7 mouse cellular contexts compared by ENCODE assay signal in genomic region chr19:8786008-8786781, GRCm38 (mm10). TPM values are rescaled to one million over a fixed set of nuclear protein-coding genes. Genes with fewer than 3 reads are reported as not detected.
DNase-seq lines count a peak whose midpoint lies in the region; ATAC-seq lines count a peak whose summit lies in the region.

Gene Taf6l (minus strand): TSS chr19:8786417.

- H3K9me3 ChIP-seq in intestine, embryonic 16.5 days (ENCODE audit: control insufficient read depth, low read length), result no peaks in the 10 kb centered on the region
- H3K9me3 ChIP-seq in midbrain, embryonic 11.5 days (ENCODE audit: control insufficient read depth, low read length), result no peaks in the 10 kb centered on the region

- peaks cover 3% of the 10 kb centered on the region; the same call in 1 of the 2 replicates for H3K4me1 ChIP-seq in intestine, embryonic 16.5 days (ENCODE audit: control insufficient read depth, insufficient read depth, low read length)
- 0 out of 2 replicates have a peak, but pooled peaks cover 4% of the 10 kb centered on the region for H3K4me1 ChIP-seq in midbrain, embryonic 11.5 days (ENCODE audit: control insufficient read depth, insufficient read depth, low read length)

- peak within 1 kb of the TSS; percentile 80 for H3K9ac ChIP-seq in intestine, embryonic 16.5 days (ENCODE audit: low read depth, low read length)
- H3K9ac ChIP-seq in midbrain, embryonic 11.5 days (ENCODE audit: low read length), result peak within 1 kb of the TSS; percentile 73

- peaks cover 11% of the 10 kb centered on the region; the same call in 1 of the 2 replicates for H3K36me3 ChIP-seq in intestine, embryonic 16.5 days (ENCODE audit: control insufficient read depth, insufficient read depth, low read length)
- peaks cover 17% of the 10 kb centered on the region; the same call in 1 of the 2 replicates for H3K36me3 ChIP-seq in midbrain, embryonic 11.5 days (ENCODE audit: control insufficient read depth, insufficient read depth, low read length)

- DNase-seq in adrenal gland, adult 8-10 months, result peak; percentile 92
- peak; percentile 90 for DNase-seq in embryo, embryonic 9.5 days (ENCODE audit: extremely low spot score)
- DNase-seq in gastrocnemius, postnatal 4 days (ENCODE audit: low spot score in 2 of 2), result peak; percentile 54 to 86
- DNase-seq in left cerebral cortex, postnatal 36 days (ENCODE audit: low spot score in 2 of 2), result peak; percentile 89 to 90
- peak; percentile 97 for DNase-seq in midbrain, embryonic 11.5 days (ENCODE audit: low spot score, missing footprints)
- peak; percentile 95 for DNase-seq in skeletal muscle tissue, adult 2 months (ENCODE audit: low read depth, low spot score)

- intact Hi-C loops in left cerebral cortex, postnatal 36 days (cut with DNase I), result no loop called here

- H3K4me3 ChIP-seq in intestine, embryonic 16.5 days (ENCODE audit: low read length), result peak within 1 kb of the TSS; percentile 77
- H3K4me3 ChIP-seq in midbrain, embryonic 11.5 days (ENCODE audit: low read depth, low read length), result peak within 1 kb of the TSS; percentile 78

- no peaks in the 10 kb centered on the region for H3K27me3 ChIP-seq in intestine, embryonic 16.5 days (replicated peaks; ENCODE audit: control insufficient read depth, insufficient read depth, low read length)
- no peaks in the 10 kb centered on the region for H3K27me3 ChIP-seq in midbrain, embryonic 11.5 days (ENCODE audit: control insufficient read depth, insufficient read depth, low read length)

- peak; percentile 99 for ATAC-seq in intestine, embryonic 16.5 days
- peak; percentile 99 for ATAC-seq in midbrain, embryonic 11.5 days (ENCODE audit: low FRiP score)

- WGBS in intestine, embryonic 16.5 days, result under 1% methylated on average over 32 of the region's 32 CpGs
- WGBS in midbrain, embryonic 11.5 days, result under 1% methylated on average over 32 of the region's 32 CpGs

- H3K4me2 ChIP-seq in intestine, embryonic 16.5 days (ENCODE audit: low read depth, low read length), result peak within 1 kb of the TSS; percentile 66
- H3K4me2 ChIP-seq in midbrain, embryonic 11.5 days, result peak within 1 kb of the TSS; percentile 68

- peak within 1 kb of the TSS; percentile 87 for H3K27ac ChIP-seq in intestine, embryonic 16.5 days (ENCODE audit: low read length)
- peak within 1 kb of the TSS; percentile 51; the same call in 1 of the 2 replicates for H3K27ac ChIP-seq in midbrain, embryonic 11.5 days (ENCODE audit: low read depth, low read length)

RNA-seq across cellular contexts. Expression of gene Taf6l, which starts in this region (rescaled TPM):
- total RNA-seq in adrenal gland, adult 8-10 months (2022), result 10 to 100 TPM; 16.6 to 26.8 (median 21.0) TPM
- 10 to 100 TPM; 15.5 to 16.9 TPM for total RNA-seq in gastrocnemius, postnatal 4 days (2021)
- polyA plus RNA-seq in intestine, embryonic 16.5 days (2015; fragmentation: Nextera tagmentation; extraction: Ambion mirVana), result 24.0 and 25.0 TPM in 2 replicates
- total RNA-seq in left cerebral cortex, postnatal 36 days (2021), result 10 to 100 TPM; 12.5 to 14.4 TPM
- polyA plus RNA-seq in midbrain, embryonic 11.5 days (2014; fragmentation: Nextera tagmentation; extraction: Ambion mirVana), result 15.4 and 19.6 TPM in 2 replicates

Comparison
In these comparisons a context has a peak if more than half of its experiments do, and no peak if none do; other contexts are left out.
1. Peak in every context shown above with its lines: DNase-seq, ATAC-seq, H3K4me3 ChIP-seq and H3K27ac ChIP-seq.